Mouse (Mus musculus): ENCODE data around the gene Sipa1l1. TPM values are rescaled to one million over a fixed set of nuclear protein-coding genes. Genes with fewer than 3 reads are reported as not detected.
A peak's percentile ranks its signal among the peaks of the same experiment; 100 is the strongest.

Gene Sipa1l1
- polyA plus RNA-seq, 1 experiment from 2014 or later: 17.2 TPM

- ATAC-seq (ENCODE audit: low read depth): no peak
- H3K4me3 ChIP-seq (ENCODE audit: low read depth, low read length): no peak overlapping the region
- no peaks in the 10 kb centered on the region for H3K4me1 ChIP-seq (ENCODE audit: control insufficient read depth, insufficient read depth, low read length)
- H3K27ac ChIP-seq (ENCODE audit: low read depth, low read length): no peak overlapping the region
- WGBS: 83% methylated on average over 2 of the region's 2 CpGs
- H3K27me3 ChIP-seq (ENCODE audit: control insufficient read depth, insufficient read depth, low read length): no peaks in the 10 kb centered on the region
- no peaks in the 10 kb centered on the region for H3K9me3 ChIP-seq (ENCODE audit: control insufficient read depth, low read length)
- no peak overlapping the region for H3K9ac ChIP-seq (replicated peaks; ENCODE audit: low read depth, low read length)
- H3K4me2 ChIP-seq (ENCODE audit: low read depth, low read length): no peak overlapping the region
- H3K36me3 ChIP-seq (ENCODE audit: control insufficient read depth, insufficient read depth, low read length): no peaks in the 10 kb centered on the region
Measured at GRCm38 (mm10) chr12:82304140-82304539, 135.0 kb downstream of the Sipa1l1 start.

- H3K27ac ChIP-seq (ENCODE audit: low read depth, low read length): no peak overlapping the region
- no peak overlapping the region for H3K4me2 ChIP-seq (ENCODE audit: low read depth, low read length)
- H3K4me1 ChIP-seq (ENCODE audit: control insufficient read depth, insufficient read depth, low read length): no peaks in the 10 kb centered on the region
- H3K9ac ChIP-seq (replicated peaks; ENCODE audit: low read depth, low read length): no peak overlapping the region
- no peaks in the 10 kb centered on the region for H3K9me3 ChIP-seq (ENCODE audit: control insufficient read depth, low read length)
- H3K27me3 ChIP-seq (ENCODE audit: control insufficient read depth, insufficient read depth, low read length): no peaks in the 10 kb centered on the region
- 87% methylated on average over 4 of the region's 4 CpGs for WGBS
- H3K36me3 ChIP-seq (ENCODE audit: control insufficient read depth, insufficient read depth, low read length): no peaks in the 10 kb centered on the region
- no peak for ATAC-seq (ENCODE audit: low read depth)
- no peak overlapping the region for H3K4me3 ChIP-seq (ENCODE audit: low read depth, low read length)
Measured at GRCm38 (mm10) chr12:82306035-82306434, 136.9 kb downstream of the Sipa1l1 start.

DNA sequence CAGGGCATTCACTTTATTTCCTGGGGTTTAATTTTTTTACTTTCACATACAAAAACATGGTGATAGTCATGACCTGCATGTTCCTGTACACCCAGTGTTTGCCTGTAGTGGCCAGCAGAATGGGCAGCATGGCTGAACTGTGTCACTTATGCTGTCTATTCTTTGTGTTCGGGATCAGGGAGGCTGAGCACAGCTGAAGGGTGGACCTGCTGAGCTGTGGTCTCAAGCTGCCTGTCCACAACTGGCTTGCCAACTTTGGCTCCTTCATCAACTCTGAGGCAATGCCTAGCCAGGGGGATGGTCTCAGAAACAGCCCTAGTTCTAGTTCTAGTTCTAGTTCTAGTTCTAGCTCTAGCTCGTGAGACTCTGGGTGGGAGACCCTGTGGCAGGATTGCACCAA, 142.5 kb downstream of the Sipa1l1 start:
- Histone ChIP-seq H3K4me1 (ENCODE audit: control insufficient read depth, insufficient read depth, low read length) (peaks cover 6% of the 10 kb centered on the region; the same call in 1 of the 2 replicates), H3K27ac (ENCODE audit: low read depth, low read length) (peak overlapping the region; percentile 11; the same call in 1 of the 2 replicates), H3K9me3 (ENCODE audit: control insufficient read depth, low read length) (no peaks in the 10 kb centered on the region), H3K4me2 (ENCODE audit: low read depth, low read length) (no peak overlapping the region), H3K4me3 (ENCODE audit: low read depth, low read length) (no peak overlapping the region), H3K27me3 (ENCODE audit: control insufficient read depth, insufficient read depth, low read length) (no peaks in the 10 kb centered on the region), H3K9ac (replicated peaks; ENCODE audit: low read depth, low read length) (no peak overlapping the region), H3K36me3 (ENCODE audit: control insufficient read depth, insufficient read depth, low read length) (no peaks in the 10 kb centered on the region)
- WGBS: 88% methylated on average over 2 of the region's 2 CpGs
- ATAC-seq (ENCODE audit: low read depth): no peak

GRCm38 (mm10) chr12:82312091-82312820, 143.1 kb downstream of the Sipa1l1 start:
- 0 out of 2 replicates have a peak overlapping the region, but pooled peaks have one; percentile 10 for H3K27ac ChIP-seq (ENCODE audit: low read depth, low read length)
- no peak overlapping the region for H3K4me3 ChIP-seq (ENCODE audit: low read depth, low read length)
- ATAC-seq (ENCODE audit: low read depth): peak; percentile 54; the same call in 1 of the 2 replicates
- peaks cover 6% of the 10 kb centered on the region; the same call in 1 of the 2 replicates for H3K4me1 ChIP-seq (ENCODE audit: control insufficient read depth, insufficient read depth, low read length)
- no peak overlapping the region for H3K4me2 ChIP-seq (ENCODE audit: low read depth, low read length)
- H3K27me3 ChIP-seq (ENCODE audit: control insufficient read depth, insufficient read depth, low read length): no peaks in the 10 kb centered on the region
- H3K36me3 ChIP-seq (ENCODE audit: control insufficient read depth, insufficient read depth, low read length): no peaks in the 10 kb centered on the region
- 54% methylated on average over 17 of the region's 17 CpGs for WGBS
- no peaks in the 10 kb centered on the region for H3K9me3 ChIP-seq (ENCODE audit: control insufficient read depth, low read length)
- no peak overlapping the region for H3K9ac ChIP-seq (replicated peaks; ENCODE audit: low read depth, low read length)

DNA sequence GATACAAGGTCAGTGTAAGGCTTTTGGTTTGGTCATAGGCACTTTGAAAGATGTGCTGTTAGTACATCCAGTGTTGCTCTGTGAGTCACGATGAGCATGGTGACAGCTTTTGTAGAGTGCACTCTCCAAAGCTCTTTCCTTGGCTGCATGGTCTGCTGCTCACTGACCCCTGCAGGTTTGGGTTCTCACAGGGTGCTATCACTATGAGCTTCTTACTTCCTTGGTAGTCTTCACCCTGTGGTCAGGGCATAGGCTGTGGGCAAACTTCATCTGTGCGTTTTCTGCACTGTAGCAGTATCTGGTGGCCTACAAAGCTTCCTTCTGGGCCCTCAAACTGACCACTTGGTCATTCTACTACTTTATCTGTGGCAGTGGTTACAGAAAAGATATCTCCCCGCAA, 144.0 kb downstream of the Sipa1l1 start:
- WGBS: 93% methylated on average over 3 of the region's 3 CpGs
- H3K27ac ChIP-seq (ENCODE audit: low read depth, low read length): no peak overlapping the region
- H3K27me3 ChIP-seq (ENCODE audit: control insufficient read depth, insufficient read depth, low read length): no peaks in the 10 kb centered on the region
- peaks cover 6% of the 10 kb centered on the region; the same call in 1 of the 2 replicates for H3K4me1 ChIP-seq (ENCODE audit: control insufficient read depth, insufficient read depth, low read length)
- H3K36me3 ChIP-seq (ENCODE audit: control insufficient read depth, insufficient read depth, low read length): no peaks in the 10 kb centered on the region
- H3K4me3 ChIP-seq (ENCODE audit: low read depth, low read length): no peak overlapping the region
- no peaks in the 10 kb centered on the region for H3K9me3 ChIP-seq (ENCODE audit: control insufficient read depth, low read length)
- ATAC-seq (ENCODE audit: low read depth): no peak
- H3K4me2 ChIP-seq (ENCODE audit: low read depth, low read length): no peak overlapping the region
- H3K9ac ChIP-seq (replicated peaks; ENCODE audit: low read depth, low read length): no peak overlapping the region

DNA sequence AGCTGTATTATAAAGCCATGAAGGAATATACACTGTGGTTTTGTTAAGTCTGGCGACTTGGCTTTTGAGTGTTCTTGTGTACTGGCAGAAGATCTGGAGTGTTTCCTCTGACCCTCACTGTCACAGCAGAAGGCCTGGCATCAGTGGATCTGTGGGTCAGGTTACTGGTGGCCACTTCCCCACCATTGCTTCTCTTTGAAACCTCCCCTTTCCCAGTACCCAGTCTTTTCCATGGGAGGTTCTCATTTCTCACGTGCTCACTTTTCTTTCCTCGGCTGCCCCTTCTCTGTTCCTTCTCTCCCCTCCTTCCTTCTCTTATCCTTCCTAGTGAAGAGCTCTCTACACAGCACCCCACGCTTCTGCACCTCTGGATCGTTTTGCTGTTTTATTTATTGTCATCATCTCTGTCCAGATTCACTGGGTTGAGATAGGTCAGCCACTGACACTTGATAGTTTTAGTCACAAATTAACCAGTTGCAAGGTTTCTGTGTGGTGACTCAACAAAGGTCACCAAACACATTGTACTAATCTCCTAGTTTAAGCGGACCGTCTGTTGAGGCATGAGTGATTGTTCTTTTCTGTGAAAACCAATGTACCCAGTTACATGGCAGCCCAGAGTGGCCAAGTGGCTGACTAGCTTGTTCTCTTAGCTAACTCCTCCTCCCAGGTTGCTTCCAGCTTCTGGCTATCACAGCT, 150.5 kb downstream of the Sipa1l1 start:
- no peak overlapping the region for H3K4me2 ChIP-seq (ENCODE audit: low read depth, low read length)
- H3K4me3 ChIP-seq (ENCODE audit: low read depth, low read length): no peak overlapping the region
- no peak overlapping the region for H3K27ac ChIP-seq (ENCODE audit: low read depth, low read length)
- H3K36me3 ChIP-seq (ENCODE audit: control insufficient read depth, insufficient read depth, low read length): no peaks in the 10 kb centered on the region
- H3K4me1 ChIP-seq (ENCODE audit: control insufficient read depth, insufficient read depth, low read length): no peaks in the 10 kb centered on the region
- no peaks in the 10 kb centered on the region for H3K27me3 ChIP-seq (ENCODE audit: control insufficient read depth, insufficient read depth, low read length)
- no peak overlapping the region for H3K9ac ChIP-seq (replicated peaks; ENCODE audit: low read depth, low read length)
- ATAC-seq (ENCODE audit: low read depth): no peak
- WGBS: 88% methylated on average over 7 of the region's 7 CpGs
- no peaks in the 10 kb centered on the region for H3K9me3 ChIP-seq (ENCODE audit: control insufficient read depth, low read length)

- 54% methylated on average over 3 of the region's 3 CpGs for WGBS
- no peak for ATAC-seq (ENCODE audit: low read depth)
- Histone ChIP-seq H3K4me1 (ENCODE audit: control insufficient read depth, insufficient read depth, low read length) (no peaks in the 10 kb centered on the region), H3K27me3 (ENCODE audit: control insufficient read depth, insufficient read depth, low read length) (no peaks in the 10 kb centered on the region), H3K27ac (ENCODE audit: low read depth, low read length) (no peak overlapping the region), H3K9me3 (ENCODE audit: control insufficient read depth, low read length) (no peaks in the 10 kb centered on the region), H3K4me3 (ENCODE audit: low read depth, low read length) (no peak overlapping the region), H3K9ac (replicated peaks; ENCODE audit: low read depth, low read length) (no peak overlapping the region), H3K4me2 (ENCODE audit: low read depth, low read length) (no peak overlapping the region), H3K36me3 (ENCODE audit: control insufficient read depth, insufficient read depth, low read length) (no peaks in the 10 kb centered on the region)
Measured at GRCm38 (mm10) chr12:82320204-82320603, 151.1 kb downstream of the Sipa1l1 start.

DNA sequence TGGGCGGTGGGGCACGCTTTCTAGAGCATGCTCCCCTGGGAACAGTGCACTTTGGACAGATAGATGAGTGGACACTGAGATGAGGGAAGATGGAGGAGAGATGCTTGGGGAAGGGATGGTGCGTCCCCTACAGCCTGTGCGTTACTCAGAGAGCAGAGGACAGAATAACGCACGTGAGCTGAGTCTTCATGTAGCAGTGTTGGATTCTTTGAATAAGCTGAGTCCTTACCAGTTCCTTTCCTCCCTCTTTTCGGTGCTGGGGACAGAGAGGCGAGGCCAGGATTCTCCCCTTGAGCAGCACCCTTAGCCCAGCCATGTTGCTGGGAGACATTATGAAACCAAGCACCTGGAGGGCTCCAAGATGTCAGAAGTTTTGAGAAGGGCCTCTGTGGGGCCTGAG, 152.3 kb downstream of the Sipa1l1 start:
- no peak overlapping the region for H3K27ac ChIP-seq (ENCODE audit: low read depth, low read length)
- no peak overlapping the region for H3K9ac ChIP-seq (replicated peaks; ENCODE audit: low read depth, low read length)
- H3K4me1 ChIP-seq (ENCODE audit: control insufficient read depth, insufficient read depth, low read length): no peaks in the 10 kb centered on the region
- no peak overlapping the region for H3K4me2 ChIP-seq (ENCODE audit: low read depth, low read length)
- H3K4me3 ChIP-seq (ENCODE audit: low read depth, low read length): no peak overlapping the region
- ATAC-seq (ENCODE audit: low read depth): no peak
- no peaks in the 10 kb centered on the region for H3K36me3 ChIP-seq (ENCODE audit: control insufficient read depth, insufficient read depth, low read length)
- no peaks in the 10 kb centered on the region for H3K9me3 ChIP-seq (ENCODE audit: control insufficient read depth, low read length)
- no peaks in the 10 kb centered on the region for H3K27me3 ChIP-seq (ENCODE audit: control insufficient read depth, insufficient read depth, low read length)
- WGBS: 89% methylated on average over 8 of the region's 8 CpGs

DNA sequence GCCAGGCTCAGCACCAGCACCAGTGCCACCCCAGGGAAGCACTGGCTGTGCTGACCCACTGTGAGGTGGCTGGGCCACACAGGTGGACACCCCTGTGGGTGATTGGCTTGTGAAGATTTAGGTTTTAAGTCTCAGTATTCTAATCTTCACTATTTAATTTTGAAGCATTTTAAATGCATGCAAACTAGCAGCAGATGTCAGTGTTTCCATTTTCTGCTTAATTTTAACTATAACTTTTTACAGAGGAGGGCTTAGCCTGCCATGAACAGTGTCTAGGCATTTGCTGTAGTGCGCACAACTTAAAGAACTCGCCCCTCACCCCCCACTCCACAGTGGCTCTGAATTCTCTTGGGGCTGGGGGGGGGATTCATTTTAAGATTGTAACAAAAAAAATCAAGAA, 152.7 kb downstream of the Sipa1l1 start:
- Histone ChIP-seq H3K27me3 (ENCODE audit: control insufficient read depth, insufficient read depth, low read length) (no peaks in the 10 kb centered on the region), H3K9me3 (ENCODE audit: control insufficient read depth, low read length) (no peaks in the 10 kb centered on the region), H3K4me3 (ENCODE audit: low read depth, low read length) (no peak overlapping the region), H3K4me2 (ENCODE audit: low read depth, low read length) (no peak overlapping the region), H3K36me3 (ENCODE audit: control insufficient read depth, insufficient read depth, low read length) (no peaks in the 10 kb centered on the region), H3K9ac (replicated peaks; ENCODE audit: low read depth, low read length) (no peak overlapping the region), H3K4me1 (ENCODE audit: control insufficient read depth, insufficient read depth, low read length) (no peaks in the 10 kb centered on the region), H3K27ac (ENCODE audit: low read depth, low read length) (no peak overlapping the region)
- 93% methylated on average over 2 of the region's 2 CpGs for WGBS
- no peak for ATAC-seq (ENCODE audit: low read depth)

Measured in neural tube, embryonic 14.5 days (tissue).